Mouse (Mus musculus): ENCODE measurements at regions not wholly inside any gene's neighbourhood (a gene's known extent, or its start where the extent isn't known, plus 50 kb on each side); places are given as distances from the start of the nearest gene placed in this dataset.

DNA sequence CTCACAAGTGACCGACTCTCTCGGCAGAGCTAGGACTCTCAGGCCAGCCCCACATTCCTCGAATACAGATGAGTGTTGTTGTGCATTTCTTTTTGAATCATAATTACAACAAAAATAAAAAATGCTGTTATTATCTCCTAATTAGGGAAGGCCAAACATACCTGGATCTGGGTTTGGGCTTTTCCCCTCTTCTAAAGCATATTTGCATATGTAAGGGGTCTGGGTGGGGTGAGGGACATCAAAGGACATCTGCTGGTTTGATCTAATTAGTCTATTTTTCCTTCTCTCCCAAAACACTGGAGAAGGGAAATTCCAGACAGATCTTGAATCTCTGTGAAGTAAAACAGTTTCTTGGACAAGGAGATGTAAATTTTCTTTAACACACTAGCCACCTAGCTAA, 85.3 kb downstream of the Tfap2a start:
- DNase-seq (ENCODE audit: low spot score) = no peak

DNA sequence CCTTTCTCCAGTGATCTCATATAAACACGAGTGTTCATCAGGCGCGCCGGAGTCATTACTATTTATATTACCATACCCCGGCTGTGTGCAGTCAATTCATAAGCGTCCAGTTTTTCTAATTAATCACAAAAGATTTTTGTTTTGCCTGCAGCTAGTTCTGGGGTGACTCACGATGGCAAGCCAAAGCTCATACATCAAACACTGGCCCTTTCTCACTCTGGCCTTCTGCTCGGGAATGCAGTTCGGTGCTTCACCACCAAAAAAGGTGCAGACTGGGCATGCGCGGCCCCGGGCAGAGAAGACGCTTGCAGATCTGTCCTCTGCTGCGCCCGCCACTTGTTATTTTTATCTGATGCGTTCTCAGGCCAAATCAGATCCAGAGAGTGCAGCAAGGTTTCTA, 87.1 kb downstream of the Tfap2a start:
- DNase-seq (ENCODE audit: low spot score) = peak; percentile 80

- peak; percentile 48 for DNase-seq (ENCODE audit: low spot score)
Measured at GRCm38 (mm10) chr13:40650036-40650709, 88.0 kb downstream of the Tfap2a start.

DNA sequence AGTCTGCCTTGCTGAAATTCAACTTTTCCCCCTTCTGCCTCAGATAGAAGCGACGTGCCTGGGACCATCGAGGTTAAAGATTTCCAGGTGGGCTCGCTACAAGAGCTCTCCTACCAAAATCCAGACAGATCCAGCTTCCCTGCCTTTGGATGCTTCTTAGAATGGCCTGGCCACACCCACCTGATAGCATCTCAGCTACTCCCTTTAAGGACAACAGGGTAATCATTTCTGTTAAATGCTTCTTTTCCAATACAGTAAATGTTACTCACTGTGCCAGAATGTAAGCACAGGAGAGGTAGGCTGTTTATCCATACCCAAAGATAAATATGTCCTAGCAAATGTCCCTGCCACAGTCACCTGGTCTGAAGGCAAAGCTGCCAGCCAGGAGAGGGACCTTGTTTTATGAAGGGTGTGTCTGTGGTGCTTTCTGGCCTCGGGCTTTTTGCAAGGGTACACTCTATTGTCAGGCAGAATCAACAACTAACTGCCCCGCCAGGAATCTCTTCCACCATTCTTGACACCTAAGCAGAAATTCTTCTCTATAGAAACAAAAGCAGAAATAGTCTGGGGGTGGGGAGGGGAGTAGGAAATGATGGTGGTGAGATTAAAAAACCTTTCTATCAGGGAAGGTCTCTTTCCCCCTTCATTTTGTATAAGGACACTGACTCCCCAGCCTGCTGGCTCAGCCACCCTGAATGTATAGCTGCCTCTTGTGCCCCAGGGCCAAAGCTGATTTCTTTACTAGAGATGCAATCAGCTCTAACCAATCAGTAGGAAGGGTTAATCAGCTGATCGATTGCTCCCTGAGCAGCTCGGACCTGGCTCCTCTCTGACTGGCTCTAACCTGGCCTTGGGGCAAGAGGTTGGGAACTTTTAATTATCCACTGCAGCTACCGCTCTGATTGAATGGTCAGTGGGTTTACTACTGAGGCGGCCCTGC, 88.8 kb downstream of the Tfap2a start:
- DNase-seq (ENCODE audit: low spot score) = peak; percentile 38

GRCm38 (mm10) chr13:40646131-40646530, 92.0 kb downstream of the Tfap2a start:
- DNase-seq (ENCODE audit: low spot score) = peak; percentile 10

- DNase-seq (ENCODE audit: low spot score) = peak; percentile 16
Measured at GRCm38 (mm10) chr13:40645646-40646045, 92.5 kb downstream of the Tfap2a start.

GRCm38 (mm10) chr13:40642931-40643330, 95.2 kb downstream of the Tfap2a start:
- DNase-seq (ENCODE audit: low spot score) = no peak

DNA sequence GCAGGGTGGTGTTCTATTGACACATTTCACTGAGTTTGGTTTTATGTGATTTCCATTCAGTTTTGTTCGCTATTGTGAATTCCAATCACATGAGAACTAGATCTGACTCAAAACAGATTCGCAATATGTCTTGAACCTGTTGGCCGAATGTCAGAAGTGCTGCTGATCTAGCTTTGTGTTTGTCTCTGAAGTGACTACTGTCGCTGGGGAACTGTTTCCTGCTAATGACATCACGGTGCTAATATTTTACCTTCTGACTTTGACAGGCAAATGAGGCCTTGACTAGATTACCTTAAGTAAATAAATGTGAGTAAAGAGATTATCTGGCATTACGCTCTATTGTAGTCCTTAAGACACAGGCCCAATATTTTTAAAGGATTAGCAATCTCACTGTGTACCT, 100.9 kb downstream of the Tfap2a start:
- no peak for DNase-seq (ENCODE audit: low spot score)

GRCm38 (mm10) chr13:40617881-40618280, 120.3 kb downstream of the Tfap2a start:
- no peak for DNase-seq (ENCODE audit: low spot score)

- no peak for DNase-seq (ENCODE audit: low spot score)
Measured at GRCm38 (mm10) chr13:40608526-40608925, 129.7 kb downstream of the Tfap2a start.

DNA sequence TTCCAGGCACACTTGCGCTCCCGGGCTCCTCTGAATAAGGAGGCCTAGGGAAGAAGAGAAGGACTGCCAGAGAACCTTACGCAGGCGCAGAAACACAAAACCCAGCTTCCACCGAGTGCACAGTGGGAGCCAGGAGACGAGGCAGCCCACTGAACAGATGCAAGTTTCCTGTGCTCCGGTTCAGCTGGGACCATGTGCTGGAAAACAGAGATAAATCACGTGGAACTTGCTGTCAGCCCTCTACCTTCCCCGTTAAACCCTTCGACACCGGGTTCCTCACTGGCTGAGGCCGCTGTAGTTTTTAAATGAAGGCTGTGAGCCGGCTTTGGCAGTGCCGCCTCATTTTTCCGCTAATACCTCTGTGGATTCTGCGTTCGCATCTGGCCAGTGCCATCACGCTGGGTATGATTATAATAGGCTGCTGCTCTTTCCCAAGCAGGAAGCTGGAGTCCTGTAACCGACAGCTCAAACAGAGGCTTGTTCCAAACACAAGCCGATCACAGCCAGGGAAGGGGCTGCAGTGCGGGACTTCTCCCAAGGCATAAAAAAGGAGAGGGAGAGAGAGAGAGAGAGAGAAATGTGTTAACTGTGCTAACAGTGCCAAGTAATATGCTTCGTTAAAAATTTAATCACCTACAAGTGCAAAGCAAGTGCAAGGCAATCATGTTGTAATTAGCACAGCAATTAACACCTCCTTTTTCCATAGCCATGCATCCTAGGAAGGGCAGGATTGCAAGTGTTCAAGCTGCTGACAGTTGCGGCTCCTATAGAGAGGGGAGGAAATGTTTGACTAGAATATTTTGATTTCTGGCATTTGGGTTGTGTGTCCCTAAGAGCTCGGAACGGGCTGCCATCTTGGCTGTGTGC, 131.5 kb downstream of the Tfap2a start:
- DNase-seq (ENCODE audit: low spot score) = peak; percentile 37

- no peak for DNase-seq (ENCODE audit: low spot score)
Measured at GRCm38 (mm10) chr13:40605686-40606404, 132.3 kb downstream of the Tfap2a start.

DNA sequence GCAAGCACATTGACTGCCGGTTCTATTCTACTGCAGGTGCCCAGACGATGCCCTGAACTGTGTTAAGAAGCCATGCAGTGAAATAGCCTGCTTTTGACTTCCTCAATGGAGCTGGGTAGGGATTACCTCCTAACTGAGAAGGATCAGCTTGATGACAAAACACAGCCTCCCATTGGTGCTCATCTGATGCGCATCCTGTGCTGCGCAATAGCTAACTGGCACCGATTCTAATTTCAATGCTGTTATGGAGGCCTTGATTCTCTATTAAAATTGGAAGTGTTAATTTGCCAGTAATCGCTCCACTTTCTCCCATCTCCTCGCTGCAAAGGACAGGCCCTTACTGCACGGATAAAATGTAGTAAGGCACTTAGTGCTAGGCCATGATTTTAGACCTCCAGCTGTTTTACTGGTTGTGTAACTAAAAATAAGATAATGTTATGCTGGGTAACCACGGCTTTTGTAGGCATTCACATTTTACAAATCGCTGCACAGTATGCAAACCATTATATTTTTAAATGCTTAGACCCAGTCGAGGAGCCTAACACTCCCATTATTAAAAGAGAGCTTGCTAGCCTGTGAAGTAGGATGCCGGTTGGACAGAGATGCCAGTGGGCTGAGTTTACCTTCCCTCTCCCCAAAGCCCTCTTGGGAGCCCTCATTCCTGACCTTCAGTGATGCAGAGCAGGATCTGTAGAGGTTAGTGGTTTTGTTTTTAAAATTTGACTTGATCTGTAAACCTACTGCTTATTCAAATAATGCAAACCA, 163.0 kb downstream of the Tfap2a start:
- no peak for DNase-seq (ENCODE audit: low spot score)

DNA sequence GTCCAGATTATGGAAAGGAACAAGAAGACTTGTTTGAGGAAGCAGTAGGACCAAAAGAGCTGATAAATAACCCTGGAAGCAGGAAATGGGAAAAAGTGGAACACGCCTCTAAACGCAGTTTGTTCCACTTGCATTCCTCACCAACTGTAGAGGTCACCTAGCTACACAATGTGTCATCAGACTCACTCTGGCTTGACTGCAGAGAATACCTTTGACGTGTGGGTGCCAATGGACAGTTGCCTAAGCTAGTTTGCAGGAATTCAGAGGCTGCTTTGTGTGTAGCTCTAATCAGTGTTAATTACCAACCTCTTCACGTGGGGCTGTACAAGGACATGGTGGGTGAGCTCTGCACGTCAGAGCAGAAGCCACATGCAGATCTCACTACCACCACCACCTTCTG, 168.7 kb downstream of the Tfap2a start:
- no peak for DNase-seq (ENCODE audit: low spot score)

DNA sequence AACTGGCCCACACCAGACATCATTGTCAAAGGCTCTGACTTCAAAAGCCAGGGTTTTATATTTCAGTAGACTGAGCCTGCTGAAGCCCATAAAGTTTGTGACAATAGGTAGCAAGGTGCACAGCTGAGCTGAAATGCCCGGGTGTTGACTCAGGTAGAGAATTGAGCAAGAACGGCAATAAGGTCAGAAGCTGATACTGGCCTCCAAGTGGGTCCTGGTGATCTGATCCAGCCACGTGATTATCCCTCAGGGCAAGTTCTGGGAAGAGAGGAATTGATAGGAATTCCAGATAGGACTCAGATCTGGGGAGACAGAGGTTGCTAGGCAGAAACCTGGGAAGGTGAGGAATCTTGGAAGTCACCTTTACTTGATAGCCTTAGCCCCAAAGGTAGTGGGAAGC, 170.4 kb downstream of the Tfap2a start:
- no peak for DNase-seq (ENCODE audit: low spot score)

DNA sequence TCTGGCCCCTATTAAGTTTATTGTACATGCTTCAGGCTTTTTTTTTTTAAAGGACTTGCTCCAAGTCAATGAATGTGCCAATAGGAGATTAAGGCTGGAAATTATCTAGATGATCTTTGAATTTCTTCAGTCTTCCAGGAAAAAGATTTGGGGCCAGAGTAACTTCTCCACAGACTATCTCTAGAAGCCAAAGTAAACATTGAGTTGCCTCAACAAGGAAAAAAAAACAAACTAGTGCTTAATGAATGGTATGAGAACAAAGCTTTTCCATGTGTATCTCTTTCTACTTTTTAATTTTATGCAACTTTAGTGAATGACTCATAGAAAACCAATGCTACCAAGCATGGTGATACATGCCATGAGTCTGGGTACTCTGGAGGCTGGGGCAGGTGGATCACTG, 173.8 kb downstream of the Tfap2a start:
- DNase-seq (ENCODE audit: low spot score) = no peak

DNA sequence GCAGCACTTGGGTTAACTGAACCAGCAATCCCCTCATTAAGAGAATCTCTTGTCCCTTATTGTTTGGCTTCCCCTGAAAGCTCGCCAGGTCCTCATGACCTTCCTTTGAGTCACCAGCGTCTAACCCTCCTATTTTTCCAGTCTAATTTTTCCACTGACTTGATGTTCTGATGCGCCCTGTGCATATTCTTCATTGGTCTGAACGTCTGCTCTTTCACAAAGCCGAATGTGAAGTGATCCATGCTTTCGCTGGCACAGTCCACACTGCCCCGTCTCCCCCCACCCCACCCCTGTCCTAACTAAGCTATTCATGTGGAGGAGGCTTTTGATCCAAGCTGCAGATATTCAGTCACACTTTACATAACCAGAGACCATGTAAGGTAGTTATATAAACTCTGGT, 183.8 kb downstream of the Tfap2a start:
- DNase-seq (ENCODE audit: low spot score) = peak; percentile 20

- no peak for DNase-seq (ENCODE audit: low spot score)
Measured at GRCm38 (mm10) chr13:40525501-40525900, 164.3 kb upstream of the Ofcc1 start.

GRCm38 (mm10) chr13:40523115-40523514, 161.9 kb upstream of the Ofcc1 start:
- no peak for DNase-seq (ENCODE audit: low spot score)

DNA sequence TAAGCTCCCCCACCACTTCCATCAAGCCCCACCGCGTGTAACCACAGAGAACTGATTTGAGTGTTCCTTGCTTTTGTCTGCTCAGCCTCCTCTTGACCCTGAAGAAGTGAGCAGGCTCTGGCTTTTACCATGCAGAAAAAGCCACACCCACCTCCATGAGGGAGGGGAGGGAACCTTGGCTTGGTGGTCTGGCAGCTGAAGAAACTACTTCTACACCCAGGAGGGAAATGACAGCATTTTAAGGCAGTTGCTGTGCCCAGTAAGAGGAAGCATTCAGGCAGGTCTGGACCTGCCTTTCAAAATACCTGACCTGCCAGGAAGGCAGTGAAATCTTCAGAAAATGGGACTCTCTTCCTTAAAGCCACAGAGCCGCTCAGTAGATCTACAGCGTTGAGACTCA, 156.9 kb upstream of the Ofcc1 start:
- DNase-seq (ENCODE audit: low spot score) = no peak

- DNase-seq (ENCODE audit: low spot score) = no peak
Measured at GRCm38 (mm10) chr13:40509290-40509689, 148.0 kb upstream of the Ofcc1 start.

Data from retina, embryonic 14.5 days (tissue).